Mouse (Mus musculus) heart, adult 18-20 months (tissue): ENCODE results near the gene Rnls. TPM values are rescaled to one million over a fixed set of nuclear protein-coding genes. Genes with fewer than 3 reads are reported as not detected.
A peak's percentile ranks its signal among the peaks of the same experiment; 100 is the strongest.
"Not testable (repeated sequence)": the region's sequence is repeated elsewhere in the genome, so short reads cannot be mapped to it uniquely, and the experiment has no call there.

Source experiments
- DNase-seq, 2 experiments: peaks; one replicate each; pipeline ENCODE4 v3.0.0; 2021 to 2022; ENCODE audit warnings: mixed read lengths in 1 of 2
- long read RNA-seq, 2 experiments: library from polyadenylated mRNA; stranded (forward); transcript quantifications; one replicate each; pipeline ENCODE4 v2.0.0; 2021
- total RNA-seq, 2 experiments: library from RNA; stranded (reverse); gene quantifications; 2 replicates each; pipeline ENCODE4 v1.2.3; 2021

The Rnls gene
- total RNA-seq, result 10 to 100 TPM; 12.7 to 12.8 TPM
- long read RNA-seq, experiment 1, transcript Rnls-201 (7 exons, 1,597 nt), result major isoform, 14 of 19 reads
- long read RNA-seq, experiment 1, partial matches to known transcripts, result 2 of 19 reads
- long read RNA-seq, experiment 1, other reads (novel, unspliced or antisense), result 1 of 19 reads
- long read RNA-seq, experiment 2, transcript Rnls-201 (7 exons, 1,597 nt), result major isoform, 10 of 11 reads
- long read RNA-seq, experiment 2, partial matches to known transcripts, result 0 of 11 reads
- long read RNA-seq, experiment 2, other reads (novel, unspliced or antisense), result 1 of 11 reads

DNA sequence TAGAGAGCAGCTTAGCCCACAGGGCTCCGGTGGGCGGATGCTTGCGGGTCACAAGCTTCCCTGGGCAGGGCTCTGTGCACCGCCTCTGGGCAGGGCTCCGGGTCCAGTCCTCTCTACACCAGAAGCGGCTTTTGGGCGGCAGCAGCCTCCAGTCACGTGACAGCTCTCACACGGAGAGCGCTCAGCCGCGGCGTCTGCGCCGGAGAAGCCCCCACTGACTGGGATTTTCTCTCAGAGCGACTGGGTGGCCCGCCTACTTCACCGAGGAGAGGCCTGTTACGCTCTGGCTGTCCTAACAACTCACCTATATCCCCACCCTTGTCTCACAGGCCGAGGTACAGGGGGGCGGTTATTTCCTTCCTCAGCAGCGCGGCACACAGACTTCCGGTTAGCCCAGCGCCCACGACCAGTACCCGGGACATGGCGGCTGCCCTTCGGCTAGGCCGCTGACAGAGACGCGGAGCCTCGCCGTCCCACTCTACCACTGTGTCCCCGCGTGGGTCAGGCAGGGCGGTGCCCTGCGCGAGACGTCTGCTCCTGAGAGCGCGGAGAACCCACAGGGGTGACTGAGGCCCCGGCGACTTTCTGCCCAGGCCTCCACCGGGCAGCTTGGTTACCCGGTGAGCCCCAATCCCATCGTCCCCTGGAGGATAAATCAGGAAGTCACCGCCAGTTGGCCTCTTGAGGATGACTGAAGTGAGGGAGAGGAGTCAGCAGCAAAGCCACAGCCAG lies at the start of gene Rnls:
Gene Rnls, minus strand, starts transcription at position 645 of the 732 bp plus-strand sequence.
- DNase-seq, result peak; percentile 86 to 95

DNA sequence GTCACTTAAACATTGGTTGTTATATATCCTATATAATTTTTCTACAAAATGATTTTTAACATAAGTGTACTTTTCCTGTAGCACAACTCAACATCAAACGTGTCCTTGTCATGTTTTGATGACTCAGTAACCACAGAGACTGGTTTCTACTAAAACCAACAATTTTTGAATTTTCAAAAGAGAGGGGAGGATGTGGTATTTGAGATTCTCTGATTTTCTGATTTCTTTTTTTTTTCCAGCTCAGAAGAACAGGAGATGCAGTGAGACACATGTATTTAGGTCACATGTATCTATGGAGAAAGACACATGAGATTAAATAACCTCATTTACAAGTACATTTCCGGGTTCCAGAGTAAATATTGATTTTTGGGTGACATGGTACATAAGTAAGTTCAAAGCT lies 37.4 kb upstream of the Rnls start:
- DNase-seq, result no peak

DNA sequence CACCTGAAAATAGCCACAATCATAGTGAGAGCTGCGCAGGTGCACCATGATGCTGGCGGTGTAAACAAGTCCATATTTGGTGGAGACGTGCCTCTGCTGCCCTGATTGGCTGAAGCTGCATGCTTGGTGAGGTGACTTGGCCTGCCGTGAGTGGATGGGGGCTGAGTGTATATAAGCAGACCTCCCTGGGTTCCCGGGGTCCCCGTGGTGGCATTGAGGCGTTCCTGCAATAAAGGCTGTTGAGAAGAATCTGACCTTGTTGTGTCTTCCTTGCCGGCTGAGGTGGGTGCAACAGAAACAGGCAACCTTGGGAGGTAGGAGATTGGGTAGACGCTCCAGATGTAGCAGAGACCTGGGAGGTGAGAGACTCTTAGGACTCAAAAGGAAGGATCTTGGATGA lies 27.3 kb upstream of the Rnls start:
- DNase-seq, result not testable (repeated sequence)

DNA sequence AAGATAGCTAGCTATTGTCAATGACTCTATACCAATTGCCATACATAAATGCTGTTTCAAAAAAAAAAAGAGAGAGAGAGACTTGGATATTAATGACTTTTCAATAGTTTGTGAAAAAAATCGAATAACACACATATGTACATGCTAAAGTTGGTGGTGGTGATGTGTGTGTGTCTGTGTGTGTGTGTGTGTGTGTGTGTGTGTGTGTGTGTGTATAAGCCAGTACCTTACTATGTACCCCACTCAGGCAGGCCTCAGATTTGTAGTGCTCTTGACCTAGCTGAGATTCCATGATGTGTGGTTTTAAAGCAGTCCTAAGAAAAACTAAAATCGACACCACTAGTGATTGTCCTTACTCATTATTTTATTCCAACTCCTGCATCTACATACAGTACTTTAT lies 11.3 kb downstream of the Rnls start:
- DNase-seq, result no peak

DNA sequence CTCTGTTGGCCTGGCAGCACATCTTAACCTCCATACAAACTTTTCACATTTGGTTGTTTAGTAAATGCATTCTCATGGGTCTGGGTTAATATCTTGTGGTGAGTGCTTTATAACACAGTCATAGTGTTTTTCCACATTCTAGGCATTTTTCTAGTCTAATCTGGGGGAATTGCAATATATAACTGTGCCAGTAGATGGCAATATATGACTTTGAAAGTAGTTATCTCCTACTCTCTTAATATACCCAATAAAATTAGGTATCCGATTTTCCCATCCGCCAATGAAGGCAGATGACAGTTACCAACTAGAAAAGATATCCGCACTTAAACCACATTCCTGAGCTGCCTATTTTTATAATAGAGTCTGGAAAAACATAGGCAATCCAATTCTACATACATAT lies 11.7 kb downstream of the Rnls start:
- DNase-seq, result peak in 1 of 2 experiments; percentile 42

DNA sequence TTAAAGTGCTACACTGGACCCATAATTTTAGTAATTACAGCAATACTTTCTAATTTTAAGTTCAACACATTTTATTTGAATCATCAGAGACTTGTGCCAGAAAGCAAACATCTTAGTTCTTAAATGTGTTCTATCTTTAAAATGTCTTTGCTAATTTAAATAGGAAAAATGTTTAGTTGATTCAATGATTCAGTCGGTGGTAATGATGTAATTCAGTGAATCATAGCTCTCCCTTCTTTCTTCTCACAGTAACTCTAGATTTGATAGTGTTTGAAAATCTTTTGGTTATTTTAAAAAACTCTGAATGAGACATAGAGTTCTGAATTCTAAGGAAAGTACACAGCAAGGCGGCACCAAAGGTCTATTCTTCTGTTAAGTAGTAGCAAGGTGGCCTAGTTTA lies 23.3 kb downstream of the Rnls start:
- no peak for DNase-seq

DNA sequence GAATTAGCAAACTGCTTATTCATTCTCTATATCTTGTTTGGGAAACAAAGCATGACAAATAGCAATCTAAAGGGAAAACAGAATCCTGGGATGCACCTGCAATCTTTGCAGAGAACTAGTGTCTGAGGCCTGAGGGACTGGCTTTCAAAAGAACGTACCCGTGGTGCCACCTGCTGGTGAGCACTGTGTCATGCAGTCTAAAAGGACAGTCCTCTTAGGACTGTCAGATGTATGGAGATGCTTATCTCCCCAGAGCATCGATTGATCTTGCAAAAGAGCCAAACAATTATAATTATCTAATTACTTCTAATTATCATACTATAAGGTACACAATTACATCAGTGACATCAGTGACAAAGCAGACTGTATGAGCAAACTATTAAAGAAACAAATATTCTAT lies 25.4 kb downstream of the Rnls start:
- DNase-seq, result peak; percentile 44 to 81

DNA sequence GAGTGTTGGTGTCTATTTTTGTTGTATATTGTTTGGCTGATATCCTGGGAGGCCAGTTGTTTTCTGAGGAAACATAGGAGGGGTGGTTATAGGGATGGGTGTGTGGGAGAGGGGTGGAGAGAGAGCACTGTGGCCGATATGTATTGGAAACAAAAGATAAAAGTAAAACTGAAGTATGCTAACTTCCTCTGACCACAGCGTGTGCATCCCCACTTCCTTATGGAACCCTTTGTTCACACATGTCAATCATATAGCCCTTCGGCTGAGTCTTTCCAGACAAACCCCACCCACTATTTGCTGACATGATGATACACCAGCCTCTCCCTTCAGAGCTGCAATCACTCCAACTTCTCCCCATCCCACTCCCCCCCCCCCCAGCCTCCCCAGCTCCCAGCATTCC lies 35.1 kb downstream of the Rnls start:
- no peak for DNase-seq

DNA sequence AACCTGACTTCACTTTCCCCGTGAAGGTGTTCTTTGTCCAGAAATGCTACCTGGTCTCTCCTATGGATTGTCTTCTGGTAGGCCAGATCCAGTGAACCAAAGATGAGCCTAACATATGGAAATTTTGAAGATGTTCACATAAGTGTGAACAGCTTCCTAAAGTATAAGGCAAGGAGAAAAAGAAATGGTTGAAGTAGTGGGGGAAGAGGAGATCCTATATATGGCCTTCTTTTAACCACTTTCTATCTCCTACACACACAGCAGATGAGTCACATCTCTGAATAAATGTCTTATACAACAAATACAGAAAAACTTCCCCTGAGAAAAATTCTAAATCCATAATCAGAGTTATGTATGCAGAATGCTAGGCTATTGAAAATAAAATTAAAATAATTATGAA lies 52.0 kb downstream of the Rnls start:
- no peak for DNase-seq

DNA sequence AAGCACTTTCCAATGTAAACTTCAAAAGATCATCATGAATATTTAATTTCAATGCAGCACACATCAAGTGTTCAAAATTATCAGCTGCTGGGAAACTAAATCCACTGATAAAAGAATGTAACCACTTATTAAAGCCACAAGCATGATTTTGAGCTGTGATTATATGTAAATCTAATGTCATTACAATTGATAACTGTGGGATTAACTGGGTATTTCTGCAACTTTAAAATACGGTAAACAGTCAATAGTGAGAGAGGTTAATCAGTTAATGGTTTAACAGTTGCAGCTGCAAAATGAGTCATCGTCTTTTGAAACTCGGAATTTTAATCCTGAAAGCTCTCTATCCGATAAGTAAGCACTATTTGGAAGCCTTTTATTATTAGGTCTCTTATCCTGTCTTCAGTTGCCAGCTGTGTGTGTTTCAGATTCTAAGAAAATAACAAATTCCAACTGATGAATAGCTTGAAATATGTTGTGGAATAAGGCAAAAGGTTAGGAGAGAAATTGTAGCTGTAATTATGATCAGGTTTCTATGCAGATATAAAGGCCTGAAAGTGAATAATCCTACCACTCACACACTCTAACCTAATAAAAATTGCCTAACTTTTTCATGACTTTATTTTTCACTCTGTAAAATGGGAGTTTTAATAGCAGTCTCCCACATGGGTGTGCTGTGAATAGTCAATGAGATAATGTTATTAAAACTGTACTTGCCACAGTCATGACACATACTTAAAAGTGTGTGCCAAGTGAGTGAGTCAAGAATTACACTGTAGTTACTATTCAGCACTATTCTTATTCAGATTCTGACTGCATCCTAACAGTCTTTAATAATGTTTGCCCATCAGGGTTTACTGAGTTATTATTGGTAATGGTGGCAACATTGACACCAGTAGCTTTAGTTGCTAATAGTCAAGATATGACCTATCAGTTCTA lies 65.1 kb downstream of the Rnls start:
- no peak for DNase-seq

DNA sequence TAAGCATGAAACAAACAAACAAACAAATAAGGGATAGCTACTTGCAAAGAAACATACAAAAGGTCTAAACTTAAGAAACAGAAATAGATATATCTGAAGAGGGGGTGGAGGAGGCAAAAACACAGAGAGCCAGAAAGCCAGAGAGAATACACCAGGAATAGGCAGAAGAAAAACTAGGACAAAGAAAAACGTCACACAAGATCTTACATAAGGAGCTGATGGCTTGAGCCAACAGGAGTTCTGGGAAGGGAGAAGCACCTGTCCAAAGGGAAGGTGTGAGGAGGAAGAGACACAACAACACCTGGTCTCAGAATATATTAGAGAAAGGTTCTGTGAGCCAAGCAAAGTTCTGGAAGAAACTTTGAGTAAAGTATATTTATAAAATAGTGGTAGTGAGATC lies 73.3 kb downstream of the Rnls start:
- no peak for DNase-seq

DNA sequence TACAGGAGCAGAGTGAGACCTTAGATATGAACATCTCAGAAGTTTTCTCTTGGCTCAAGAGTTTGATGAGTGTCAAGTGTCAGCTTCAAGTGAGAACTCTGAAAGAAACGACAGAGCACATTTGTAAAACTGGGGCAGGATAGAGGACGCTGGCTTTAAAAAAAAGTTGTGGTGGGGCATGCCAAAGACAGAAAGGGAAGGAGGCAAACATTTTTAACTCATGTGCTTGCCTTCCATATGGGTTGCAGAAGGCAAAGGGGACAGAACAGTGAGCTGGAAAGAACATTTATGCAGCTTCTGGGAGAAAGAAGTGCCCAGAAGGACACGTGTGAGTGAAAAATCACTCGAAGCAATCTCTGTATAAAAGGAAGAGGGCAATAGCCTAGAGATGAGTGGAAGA lies 75.0 kb downstream of the Rnls start:
- no peak for DNase-seq

DNA sequence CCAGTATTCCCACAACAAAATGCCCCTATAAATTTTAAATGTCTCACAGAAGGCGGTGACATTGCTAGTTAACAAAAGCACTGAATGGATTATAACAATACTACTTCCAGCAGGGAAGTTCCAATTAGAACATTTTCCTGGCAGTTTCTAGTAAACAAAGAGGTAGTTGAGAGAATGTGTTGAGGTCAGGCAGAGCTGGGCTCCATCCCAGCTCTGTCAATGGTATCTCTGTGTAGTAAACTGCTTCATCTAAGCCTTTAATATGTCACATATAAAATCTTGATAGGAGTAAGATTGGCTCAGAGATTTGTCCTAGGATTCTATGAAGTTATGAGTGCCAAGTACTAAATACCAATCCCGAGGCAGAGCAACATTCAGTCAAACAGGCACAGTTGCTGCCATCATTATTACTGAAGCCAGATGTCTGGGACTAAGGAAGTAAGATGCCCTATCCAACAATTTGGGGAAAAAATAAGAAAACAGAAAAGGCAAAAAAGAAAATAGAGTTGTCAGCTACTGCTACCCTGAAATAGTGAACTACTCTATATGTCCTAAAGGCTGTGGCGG lies 92.3 kb downstream of the Rnls start:
- no peak for DNase-seq

DNA sequence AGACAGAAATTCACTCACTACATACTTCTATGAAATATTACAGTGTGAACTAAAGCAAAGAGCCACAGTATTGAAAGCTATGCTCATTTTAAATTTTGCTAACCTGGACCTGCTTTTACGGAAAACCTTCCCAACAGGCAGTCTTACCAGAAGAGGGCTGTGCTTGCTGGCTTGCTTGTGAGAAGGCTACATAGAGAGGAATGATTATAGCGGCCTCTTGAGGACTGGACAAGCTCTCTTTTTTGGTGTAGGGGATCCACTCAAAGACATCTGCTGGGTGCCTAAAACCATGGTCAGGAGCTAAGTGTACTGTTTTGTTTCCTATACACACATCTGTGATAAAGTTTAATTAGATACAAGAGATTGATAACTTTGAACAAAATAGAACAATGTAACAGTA lies 95.8 kb downstream of the Rnls start:
- DNase-seq, result no peak

DNA sequence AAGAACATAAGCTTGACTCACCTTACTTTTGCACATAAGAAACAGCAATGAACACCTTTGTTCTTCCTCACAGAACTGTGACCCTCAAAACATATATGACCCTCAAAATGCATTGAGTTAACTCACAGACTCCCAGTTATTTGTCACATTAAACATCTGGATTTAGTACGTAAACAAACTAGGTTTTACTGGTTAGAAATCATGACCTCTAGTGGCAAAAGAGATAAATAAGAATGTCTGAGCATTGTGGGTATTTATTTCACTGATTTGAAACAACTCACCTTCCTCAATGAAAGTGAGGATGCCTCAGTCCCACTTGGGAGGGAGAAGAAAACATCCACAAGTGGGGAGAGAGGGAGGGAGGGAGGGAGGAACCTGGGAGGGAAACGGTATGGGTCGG lies 109.1 kb downstream of the Rnls start:
- no peak for DNase-seq

DNA sequence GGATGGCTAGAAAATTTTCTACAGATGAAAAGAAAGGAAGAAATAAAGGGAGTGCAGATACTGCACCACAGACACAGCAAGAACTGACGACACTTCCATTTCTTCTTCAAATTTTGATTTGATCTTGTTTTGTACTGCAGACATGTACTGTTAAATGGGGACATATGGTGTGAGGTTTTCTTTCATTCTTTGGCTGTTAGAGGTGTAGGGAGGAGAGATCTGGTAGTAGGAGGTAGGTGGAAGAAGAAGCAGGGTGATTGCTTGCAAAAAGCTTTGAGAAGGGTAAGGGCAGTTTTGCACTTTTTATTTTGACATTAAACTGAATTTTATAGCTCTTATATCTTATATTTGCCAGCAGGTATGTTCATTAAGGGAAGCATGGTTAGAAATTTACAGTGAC lies 115.7 kb downstream of the Rnls start:
- DNase-seq, result no peak

DNA sequence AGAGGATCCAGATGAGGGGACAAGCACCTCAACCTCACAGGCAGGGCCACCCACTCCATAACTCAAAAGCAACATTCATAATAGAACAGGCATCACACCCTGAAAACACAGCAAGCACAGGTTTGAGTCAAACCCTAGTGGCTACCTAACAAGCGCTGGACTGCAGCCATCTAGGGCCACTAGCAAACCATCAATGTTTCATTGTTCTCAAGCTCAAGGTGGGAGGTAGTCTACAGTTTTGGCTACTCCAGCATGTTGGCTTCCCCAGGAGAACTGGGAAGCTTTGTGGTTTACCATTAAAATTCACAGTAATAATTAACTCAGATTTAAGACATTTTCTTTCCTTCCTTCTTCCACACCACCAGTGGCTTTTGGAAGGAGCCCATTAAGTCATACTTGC lies 118.4 kb downstream of the Rnls start:
- DNase-seq, result no peak

DNA sequence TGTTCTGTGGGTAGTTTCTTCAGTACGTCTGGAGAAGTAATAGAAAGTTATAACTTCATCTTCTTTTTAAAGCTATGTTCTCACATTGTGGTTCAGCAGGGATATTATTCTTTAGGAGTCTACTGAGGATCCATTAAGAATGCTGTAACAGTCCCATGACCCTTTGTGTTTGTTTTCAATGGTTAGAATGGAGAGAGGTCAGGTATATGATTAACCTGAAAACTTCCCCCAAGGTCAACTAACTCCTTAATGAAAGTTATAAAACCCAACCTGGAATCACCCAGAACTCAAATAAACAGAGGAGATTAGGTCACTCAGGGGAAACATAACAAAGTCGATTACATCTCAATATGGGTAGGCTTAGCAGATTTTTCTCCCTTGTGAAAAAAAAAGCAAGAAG lies 120.5 kb downstream of the Rnls start:
- DNase-seq, result no peak

DNA sequence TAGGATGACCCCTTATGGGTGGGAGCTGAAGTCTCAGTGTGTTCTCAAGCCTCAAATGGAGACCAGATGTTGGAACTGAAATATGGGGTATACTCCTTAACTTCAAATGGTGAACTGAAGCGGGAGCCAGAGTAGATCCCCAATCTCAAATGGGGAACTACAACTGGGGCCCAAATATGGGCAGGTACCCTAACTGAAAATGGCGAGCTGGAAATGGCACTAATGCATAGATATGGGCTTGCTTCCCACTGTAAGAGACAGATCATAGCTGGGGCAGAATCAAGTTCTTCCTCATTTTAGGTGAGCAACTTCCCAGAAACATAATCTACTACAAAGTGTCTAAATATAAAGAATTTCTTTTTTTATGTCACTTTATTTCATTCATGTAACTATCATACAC lies 121.9 kb downstream of the Rnls start:
- DNase-seq, result no peak

DNA sequence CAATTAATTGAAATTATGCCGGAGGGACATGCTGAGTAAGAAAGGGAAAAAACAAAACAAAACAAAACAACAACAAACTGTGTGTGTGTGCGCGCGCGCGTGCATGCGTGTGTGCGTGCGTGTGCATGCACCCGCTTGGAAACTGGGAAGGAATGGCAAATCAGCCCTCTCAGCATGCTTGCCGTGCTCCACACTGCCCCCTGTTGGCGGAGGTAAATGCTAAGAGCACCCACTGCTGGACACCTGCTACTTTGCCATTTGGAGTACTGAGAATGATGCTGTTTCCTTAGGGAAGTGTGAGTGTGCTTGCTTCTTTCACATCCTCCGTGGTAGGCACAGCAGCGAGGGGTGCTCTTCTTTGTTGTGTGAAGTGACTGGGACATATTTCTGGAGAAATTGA lies 124.1 kb downstream of the Rnls start:
- DNase-seq, result peak in 1 of 2 experiments; percentile 16

DNA sequence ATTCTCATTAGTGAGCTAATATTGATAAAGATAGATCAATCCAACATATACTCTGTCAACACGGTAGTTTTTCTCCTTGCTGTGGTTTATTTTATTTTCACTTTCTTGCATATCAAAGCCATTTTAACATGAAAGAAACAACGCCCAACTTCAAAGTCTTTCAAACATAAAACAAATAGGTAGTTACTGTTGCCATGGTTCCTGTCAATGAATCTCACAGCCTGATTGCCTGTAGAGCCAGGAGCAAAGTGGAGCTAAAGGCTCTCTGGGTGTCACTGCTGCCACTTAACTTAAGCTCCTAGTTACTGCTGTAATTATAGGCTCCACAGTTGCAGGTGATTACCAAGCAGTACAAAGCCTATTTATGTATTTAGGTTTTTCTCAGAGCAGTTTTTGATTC lies 126.8 kb downstream of the Rnls start:
- no peak for DNase-seq

DNA sequence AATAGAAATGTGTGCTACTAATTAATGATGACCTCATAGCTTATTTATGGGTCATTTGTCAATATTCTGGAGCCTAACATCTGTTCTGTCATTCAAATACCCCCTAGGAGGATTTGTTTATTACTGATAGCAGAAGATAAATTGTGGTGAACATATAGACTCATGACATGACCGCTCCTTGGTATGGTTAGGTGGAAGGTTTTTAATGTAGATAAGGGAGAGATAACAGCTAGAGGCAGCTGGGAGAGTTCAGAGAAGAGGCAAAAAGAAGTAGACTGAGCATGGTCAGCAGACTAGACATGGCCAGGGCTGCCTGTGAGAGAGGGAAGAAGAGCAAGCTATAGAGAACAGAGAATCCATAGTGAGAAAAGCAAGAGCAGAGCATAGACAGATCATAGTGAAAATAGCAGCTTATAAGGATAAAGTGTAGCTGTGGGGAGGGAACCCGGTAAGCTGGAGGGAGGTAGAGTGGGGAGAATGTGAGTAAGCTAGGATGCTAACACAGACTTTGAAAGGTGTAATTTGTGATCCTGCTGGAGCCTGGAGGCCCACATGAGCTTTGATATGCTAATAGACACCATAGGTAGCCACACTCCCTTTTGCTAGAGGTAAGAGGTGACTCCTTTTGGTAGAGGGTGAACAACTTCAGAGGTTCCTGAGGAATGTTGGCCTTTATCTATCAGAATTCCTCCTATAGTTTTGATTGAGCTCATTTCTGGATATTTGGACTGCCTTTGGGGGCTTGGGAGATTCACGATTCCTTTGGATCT lies 127.7 kb downstream of the Rnls start:
- no peak for DNase-seq
